Comparison of ENCODE assay signal across 17 mouse cellular contexts in the genomic region with DNA sequence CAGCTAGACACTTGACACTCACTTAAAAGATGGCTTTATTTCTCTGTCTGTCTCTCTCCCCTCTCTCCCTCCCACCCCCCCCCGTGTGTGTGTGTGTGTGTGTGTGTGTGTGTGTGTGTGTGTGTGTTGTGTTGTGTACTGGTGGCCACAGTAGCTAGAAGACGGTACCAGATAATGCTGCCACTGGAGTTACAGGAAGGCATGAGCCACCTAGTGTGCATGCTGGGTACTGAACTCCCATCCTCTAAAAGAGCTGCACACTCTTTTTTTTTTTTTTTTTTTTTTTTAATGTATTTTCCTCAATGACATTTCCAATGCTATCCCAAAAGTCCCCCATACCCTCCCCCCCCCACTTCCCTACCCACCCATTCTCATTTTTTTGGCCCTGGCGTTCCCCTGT. TPM values are rescaled to one million over a fixed set of nuclear protein-coding genes. Genes with fewer than 3 reads are reported as not detected.
DNase-seq lines count a peak whose midpoint lies in the region; ATAC-seq and TF ChIP-seq lines count a peak whose summit lies in the region.
"Not testable (repeated sequence)": the region's sequence is repeated elsewhere in the genome, so short reads cannot be mapped to it uniquely, and the experiment has no call there.
"Had no signal": no experiment of that assay in that cellular context is flagged by ENCODE, and none has a peak within 500 bp of the region (broad histone marks: within the 10 kb centered on the region; RNA-seq: fewer than 3 reads in every experiment).

No protein-coding gene starts in this region.

- H3K9ac ChIP-seq in forebrain, postnatal 0 days; lung, embryonic 14.5 days: not testable (repeated sequence)

- peak; percentile 40 for TF ChIP-seq CTCF in forebrain, postnatal 0 days (IDR thresholded peaks at IDR 0.05; ENCODE audit: low read depth)
- TF ChIP-seq CTCF in lung, embryonic 14.5 days (IDR thresholded peaks at IDR 0.05; ENCODE audit: low read depth): peak; percentile 56

- not testable (repeated sequence) for H3K4me2 ChIP-seq in forebrain, postnatal 0 days (ENCODE audit: low read depth); lung, embryonic 14.5 days

- 22% methylated on average over 1 of the region's 3 CpGs for WGBS in forebrain, postnatal 0 days
- WGBS in lung, embryonic 14.5 days: 14% methylated on average over 2 of the region's 3 CpGs

- ATAC-seq in common myeloid progenitor, adult 5-6 weeks (replicated peaks; ENCODE audit: low read depth, poor library complexity, severe bottlenecking): peak; percentile 63; the same call in 1 of the 2 replicates
- ATAC-seq in forebrain, postnatal 0 days; lung, embryonic 14.5 days (ENCODE audit: insufficient read depth): not testable (repeated sequence)

- not testable (repeated sequence) for H3K36me3 ChIP-seq in forebrain, postnatal 0 days (ENCODE audit: insufficient read depth); lung, embryonic 14.5 days (ENCODE audit: insufficient read depth)

- not testable (repeated sequence) for H3K4me1 ChIP-seq in forebrain, postnatal 0 days (ENCODE audit: insufficient read depth); lung, embryonic 14.5 days (ENCODE audit: insufficient read depth)

- H3K27me3 ChIP-seq in forebrain, postnatal 0 days (ENCODE audit: insufficient read depth, low read length); lung, embryonic 14.5 days (ENCODE audit: insufficient read depth, low read length): not testable (repeated sequence)

- peak; percentile 31 for DNase-seq in CD4-positive helper T cell, adult 2 months (ENCODE audit: low read depth, low spot score)
- DNase-seq in ZHBTc4 (ENCODE audit: low read depth, low spot score): peak; percentile 39
- DNase-seq in forebrain, postnatal 0 days: not testable (repeated sequence)
- peak; percentile 9 for DNase-seq in kidney, adult 9 months
- DNase-seq in lung, embryonic 14.5 days: peak; percentile 45
- DNase-seq in retina, embryonic 14.5 days (ENCODE audit: low spot score): peak; percentile 61
- DNase-seq in thymus, postnatal 4 days: peak; percentile 50

- H3K27ac ChIP-seq in forebrain, postnatal 0 days (ENCODE audit: low read depth, low read length); lung, embryonic 14.5 days (ENCODE audit: low read depth): not testable (repeated sequence)

- H3K9me3 ChIP-seq in forebrain, postnatal 0 days (ENCODE audit: low read length); lung, embryonic 14.5 days (ENCODE audit: low read depth, low read length): not testable (repeated sequence)

- H3K4me3 ChIP-seq in forebrain, postnatal 0 days (ENCODE audit: low read depth, low read length); lung, embryonic 14.5 days (ENCODE audit: low read depth, low read length): not testable (repeated sequence)

RNA-seq across cellular contexts. Expression of gene Olfr282, which starts 13.7 kb away (rescaled TPM):
- total RNA-seq in common myeloid progenitor, adult 5-6 weeks (2017): not detected in 2 replicates
- total RNA-seq in forebrain, postnatal 0 days (2014; rRNA removed): not detected in 2 replicates
- polyA plus RNA-seq in forebrain, postnatal 0 days (2015; fragmentation: Nextera tagmentation; extraction: Ambion mirVana): not detected in 2 replicates
- not detected in 2 replicates for polyA plus RNA-seq in lung, embryonic 14.5 days (2014; fragmentation: Nextera tagmentation; extraction: Ambion mirVana)
- total RNA-seq: adrenal gland, postnatal 4 days had no signal
- polyA plus RNA-seq: embryonic facial prominence, embryonic 13.5 days; forebrain, embryonic 12.5 days; heart, embryonic 16.5 days; hindbrain, embryonic 15.5 days; kidney, embryonic 14.5 days; midbrain, embryonic 13.5 days; neural tube, embryonic 11.5 days; urinary bladder, adult 2 months had no signal

RNA-seq across cellular contexts. Expression of gene Olfr281, which starts 35.1 kb away (rescaled TPM):
- total RNA-seq in common myeloid progenitor, adult 5-6 weeks (2017): not detected in 2 replicates
- not detected in 2 replicates for total RNA-seq in forebrain, postnatal 0 days (2014; rRNA removed)
- polyA plus RNA-seq in forebrain, postnatal 0 days (2015; fragmentation: Nextera tagmentation; extraction: Ambion mirVana): not detected in 2 replicates
- not detected in 2 replicates for polyA plus RNA-seq in lung, embryonic 14.5 days (2014; fragmentation: Nextera tagmentation; extraction: Ambion mirVana)
- total RNA-seq: adrenal gland, postnatal 4 days had no signal
- polyA plus RNA-seq: embryonic facial prominence, embryonic 13.5 days; heart, embryonic 16.5 days; hindbrain, embryonic 15.5 days; kidney, embryonic 14.5 days; midbrain, embryonic 13.5 days; neural tube, embryonic 11.5 days; urinary bladder, adult 2 months had no signal

RNA-seq across cellular contexts. Expression of gene Olfr283, which starts 36.5 kb away (rescaled TPM):
- not detected in 2 replicates for total RNA-seq in common myeloid progenitor, adult 5-6 weeks (2017)
- total RNA-seq in forebrain, postnatal 0 days (2014; rRNA removed): not detected in 2 replicates
- not detected in 2 replicates for polyA plus RNA-seq in forebrain, postnatal 0 days (2015; fragmentation: Nextera tagmentation; extraction: Ambion mirVana)
- polyA plus RNA-seq in lung, embryonic 14.5 days (2014; fragmentation: Nextera tagmentation; extraction: Ambion mirVana): not detected in 2 replicates
- total RNA-seq: adrenal gland, postnatal 4 days had no signal
- polyA plus RNA-seq: embryonic facial prominence, embryonic 13.5 days; heart, embryonic 16.5 days; hindbrain, embryonic 15.5 days; kidney, embryonic 14.5 days; midbrain, embryonic 13.5 days; neural tube, embryonic 11.5 days; urinary bladder, adult 2 months had no signal

RNA-seq across cellular contexts. Expression of gene OR5BS1P, which starts 52.4 kb away (rescaled TPM):
- not detected in 2 replicates for total RNA-seq in common myeloid progenitor, adult 5-6 weeks (2017)
- total RNA-seq in forebrain, postnatal 0 days (2014; rRNA removed): not detected in 2 replicates
- polyA plus RNA-seq in forebrain, postnatal 0 days (2015; fragmentation: Nextera tagmentation; extraction: Ambion mirVana): not detected in 2 replicates
- polyA plus RNA-seq in lung, embryonic 14.5 days (2014; fragmentation: Nextera tagmentation; extraction: Ambion mirVana): not detected in 2 replicates
- total RNA-seq: adrenal gland, postnatal 4 days had no signal
- polyA plus RNA-seq: embryonic facial prominence, embryonic 13.5 days; forebrain, embryonic 12.5 days; heart, embryonic 16.5 days; hindbrain, embryonic 15.5 days; kidney, embryonic 14.5 days; midbrain, embryonic 13.5 days; neural tube, embryonic 11.5 days had no signal
